Mouse (Mus musculus) left cerebral cortex, postnatal 10 days (tissue): ENCODE results near the gene Ctdspl2. TPM values are rescaled to one million over a fixed set of nuclear protein-coding genes. Genes with fewer than 3 reads are reported as not detected.

ENCODE experiments used
- DNase-seq, 2 experiments: peaks; one replicate each; pipeline ENCODE4 v3.0.0; 2021 to 2022; ENCODE audit warnings: low spot score in 2 of 2, mixed read lengths in 1 of 2; ENCODE audit errors: extremely low spot score in 1 of 2
- intact Hi-C: fragments of 180-260 bp; cut with DNase I; formaldehyde crosslinking; loops from one replicate; pipeline ENCODE4 v1.15.1; 2025
- microRNA-seq: library from miRNA; unstranded; fragments of <30 nt; microRNA quantifications from one replicate; pipeline ENCODE4 v1.2.0, GENCODE M21; 2022
- total RNA-seq, 2 experiments: library from RNA; stranded (reverse); gene quantifications; 2 replicates each; pipeline ENCODE4 v1.2.3; 2021

The Ctdspl2 gene
- total RNA-seq, 2 experiments from 2014 or later: 36.7 to 39.2 TPM

GRCm38 (mm10) chr2:122036064-122036463 is 80.3 kb downstream of the Ctdspl2 start:
- intact Hi-C loops: no loop called here
- DNase-seq: no peak

DNA sequence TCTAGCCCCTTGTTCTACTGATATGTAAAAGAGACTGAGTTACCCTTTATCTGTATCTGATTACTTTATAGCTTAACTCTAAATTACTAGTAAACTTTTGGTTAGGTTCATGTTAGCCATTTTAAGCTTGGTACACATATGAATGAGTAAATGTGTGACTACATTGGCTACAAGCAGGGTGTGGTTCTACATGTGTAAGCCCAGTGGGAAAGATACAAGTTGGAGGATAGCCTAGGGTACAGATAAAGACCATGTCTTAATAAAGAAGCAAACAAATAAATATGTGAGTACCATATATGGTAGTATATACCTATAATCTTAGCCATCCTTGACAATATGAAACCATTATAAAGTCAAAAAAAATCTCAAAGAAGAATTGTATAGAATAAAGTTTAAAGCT is 88.1 kb downstream of the Ctdspl2 start:
- intact Hi-C loops: no loop called here
- no peak for DNase-seq

DNA sequence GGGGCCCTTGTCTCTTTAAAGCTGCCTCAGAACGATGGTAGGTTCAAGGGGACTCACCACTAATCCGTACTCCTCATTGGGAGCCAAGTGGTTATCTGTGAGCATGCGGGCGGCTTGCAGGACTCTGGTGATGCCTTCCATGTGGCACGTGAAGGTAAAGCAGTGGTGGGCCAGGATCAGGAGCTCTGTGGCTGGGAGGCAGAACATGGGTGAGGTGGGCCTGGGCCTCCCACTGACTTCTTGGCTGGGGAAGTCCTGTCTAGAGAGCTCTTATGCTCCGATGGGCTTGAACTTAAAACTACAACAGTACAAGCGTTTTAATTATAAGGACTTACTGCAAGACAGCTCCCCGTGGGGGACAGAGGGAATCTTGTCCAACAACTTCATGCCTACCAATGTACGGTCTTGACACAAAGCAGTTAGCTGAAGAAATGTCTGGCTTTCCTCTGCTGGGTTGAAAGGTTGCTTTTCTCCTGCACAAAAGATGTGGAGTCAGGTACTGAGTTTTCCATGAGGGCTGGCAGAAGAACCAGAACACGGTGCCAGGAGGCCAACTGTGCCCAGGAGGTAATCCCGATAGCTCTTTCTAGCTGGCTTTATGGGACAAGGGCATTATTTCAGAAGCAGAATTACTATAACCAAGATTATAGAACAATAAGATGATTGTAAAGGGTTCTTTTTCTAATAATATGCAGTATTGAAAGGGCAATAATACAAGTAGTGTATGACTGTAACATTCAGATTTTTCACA is 103.7 kb downstream of the Ctdspl2 start:
- DNase-seq: no peak
- intact Hi-C loops: no loop called here

Small RNA genes within 50 kb of the gene (microRNA-seq; reads per million reads assigned to microRNA genes)
- gene Gm47314: not detected

Other genes starting within 250 kb of the Ctdspl2 start
- gene Frmd5, start 148.9 kb upstream of the Ctdspl2 start, total RNA-seq: 10 to 100 TPM; 44.0 to 46.4 TPM
- gene Casc4, start 89.0 kb upstream of the Ctdspl2 start, total RNA-seq: 100 to 1,000 TPM; 136 to 141 TPM
- gene Mageb3, start 91 bp downstream of the Ctdspl2 start, total RNA-seq: under 1 TPM; 0.16 to 0.47 TPM
- gene Eif3j1, start 72.5 kb downstream of the Ctdspl2 start, total RNA-seq: 10 to 100 TPM; 22.1 to 24.5 TPM
- 10 to 100 TPM; 19.8 to 20.4 TPM for gene Spg11, start 162.4 kb downstream of the Ctdspl2 start, total RNA-seq
- gene B2m, start 191.7 kb downstream of the Ctdspl2 start, total RNA-seq: 10 to 100 TPM; 72.1 to 76.8 TPM
- not detected for gene Trim69, start 204.7 kb downstream of the Ctdspl2 start, total RNA-seq
- under 1 TPM in 1 of 2 experiments, not detected in 1; 0.14 TPM for gene Patl2, start 230.2 kb downstream of the Ctdspl2 start, total RNA-seq
- gene Terb2, start 230.3 kb downstream of the Ctdspl2 start, total RNA-seq: not detected